21 mouse cellular contexts compared by ENCODE assay signal in genomic region chr14:34921265-34921664, GRCm38 (mm10).
DNase-seq lines count a peak whose midpoint lies in the region; ATAC-seq and TF ChIP-seq lines count a peak whose summit lies in the region.
"Had no signal": no experiment of that assay in that cellular context is flagged by ENCODE, and none has a peak within 500 bp of the region (broad histone marks: within the 10 kb centered on the region; RNA-seq: fewer than 3 reads in every experiment).

No protein-coding gene starts in this region.

- no peak for DNase-seq in limb, embryonic 10.5 days (ENCODE audit: low spot score)
- DNase-seq in kidney, adult 2 months, result peak; percentile 73
- DNase-seq in kidney, postnatal 4 days, result peak; percentile 19 to 47
- no peak for DNase-seq in cerebellum, adult 8-10 months
- no peak for DNase-seq in thymus, adult 2 months
- DNase-seq: adrenal gland, postnatal 25 days; cerebellum, adult 18-20 months; cerebellum, postnatal 25 days; gastrocnemius, postnatal 10 days; liver, postnatal 0 days; lung, postnatal 36 days; thymus, postnatal 25 days had no signal

- ATAC-seq in limb, embryonic 15.5 days (ENCODE audit: insufficient number of reproducible peaks, low FRiP score, low TSS enrichment, low read depth), result 0 out of 2 replicates have a peak, but pooled peaks have one; percentile 20
- ATAC-seq in kidney, embryonic 16.5 days (ENCODE audit: low FRiP score, low TSS enrichment), result peak; percentile 64; the same call in 1 of the 2 replicates
- no peak for ATAC-seq in monocyte, adult 5-6 weeks (replicated peaks; ENCODE audit: insufficient number of reproducible peaks, low FRiP score, low TSS enrichment, poor library complexity, severe bottlenecking)
- ATAC-seq: CD4-positive, CD25-positive, alpha-beta regulatory T cell, adult 4 months; forebrain, embryonic 13.5 days; intestine, embryonic 16.5 days; liver, embryonic 12.5 days; liver, postnatal 0 days had no signal

- H3K4me2 ChIP-seq in limb, embryonic 15.5 days, result no peak overlapping the region
- no peak overlapping the region for H3K4me2 ChIP-seq in kidney, embryonic 16.5 days (replicated peaks; ENCODE audit: low read depth, low read length)
- H3K4me2 ChIP-seq: forebrain, embryonic 13.5 days; limb, embryonic 12.5 days; liver, embryonic 12.5 days; midbrain, embryonic 11.5 days had no signal

- H3K9ac ChIP-seq in limb, embryonic 15.5 days, result no peak overlapping the region
- H3K9ac ChIP-seq in kidney, embryonic 16.5 days (replicated peaks; ENCODE audit: low read length), result no peak overlapping the region
- H3K9ac ChIP-seq: forebrain, embryonic 13.5 days; limb, embryonic 12.5 days; liver, embryonic 12.5 days; liver, postnatal 0 days had no signal

- no peak for TF ChIP-seq CTCF in kidney, adult 2 months (conservative IDR thresholded peaks at IDR 0.05; ENCODE audit: insufficient read depth, insufficient read length, low read depth, low read length)
- no peak for TF ChIP-seq CTCF in thymus, adult 2 months (IDR thresholded peaks at IDR 0.05; ENCODE audit: borderline replicate concordance, control insufficient read depth, extremely low read depth, insufficient read depth, low read length, poor library complexity)

- no peaks in the 10 kb centered on the region for H3K9me3 ChIP-seq in limb, embryonic 15.5 days
- no peaks in the 10 kb centered on the region for H3K9me3 ChIP-seq in limb, embryonic 10.5 days (replicated peaks)
- no peaks in the 10 kb centered on the region for H3K9me3 ChIP-seq in kidney, embryonic 16.5 days (ENCODE audit: low read length)
- H3K9me3 ChIP-seq: forebrain, embryonic 13.5 days; limb, embryonic 12.5 days; liver, embryonic 12.5 days had no signal

- WGBS in limb, embryonic 15.5 days, result 72% methylated on average over 9 of the region's 9 CpGs
- 78% methylated on average over 9 of the region's 9 CpGs for WGBS in limb, embryonic 10.5 days
- whole genome bisulfite sequencing in kidney, adult 2 months, result 37% methylated on average over 9 of the region's 9 CpGs
- WGBS in kidney, embryonic 16.5 days, result 42% methylated on average over 9 of the region's 9 CpGs
- 82% methylated on average over 9 of the region's 9 CpGs for WGBS in thymus, adult 2 months

- H3K36me3 ChIP-seq in limb, embryonic 15.5 days, result no peaks in the 10 kb centered on the region
- H3K36me3 ChIP-seq in limb, embryonic 10.5 days, result no peaks in the 10 kb centered on the region
- H3K36me3 ChIP-seq in kidney, adult 2 months (ENCODE audit: control insufficient read depth, insufficient read depth, low read length), result no peaks in the 10 kb centered on the region
- no peaks in the 10 kb centered on the region for H3K36me3 ChIP-seq in kidney, embryonic 16.5 days (ENCODE audit: insufficient read depth, low read length)
- no peaks in the 10 kb centered on the region for H3K36me3 ChIP-seq in thymus, adult 2 months (ENCODE audit: control insufficient read depth, insufficient read depth, low read length)
- H3K36me3 ChIP-seq: limb, embryonic 12.5 days; liver, embryonic 12.5 days had no signal

- no peaks in the 10 kb centered on the region; the same call in 1 of the 2 replicates for H3K4me1 ChIP-seq in limb, embryonic 15.5 days
- no peaks in the 10 kb centered on the region for H3K4me1 ChIP-seq in limb, embryonic 10.5 days
- 0 out of 2 replicates have a peak, but pooled peaks cover 4% of the 10 kb centered on the region for H3K4me1 ChIP-seq in kidney, adult 2 months (ENCODE audit: control insufficient read depth, insufficient read depth, low read length)
- H3K4me1 ChIP-seq in kidney, embryonic 16.5 days (ENCODE audit: insufficient read depth, low read length), result no peaks in the 10 kb centered on the region
- H3K4me1 ChIP-seq in thymus, adult 2 months (replicated peaks; ENCODE audit: control insufficient read depth, insufficient read depth, low read length), result no peaks in the 10 kb centered on the region
- H3K4me1 ChIP-seq: limb, embryonic 12.5 days; liver, embryonic 12.5 days had no signal

- no peaks in the 10 kb centered on the region for H3K27me3 ChIP-seq in limb, embryonic 15.5 days
- H3K27me3 ChIP-seq in limb, embryonic 10.5 days (ENCODE audit: low read depth, poor library complexity, severe bottlenecking), result no peaks in the 10 kb centered on the region
- H3K27me3 ChIP-seq in kidney, adult 2 months (replicated peaks; ENCODE audit: control insufficient read depth, insufficient read depth, low read length), result no peaks in the 10 kb centered on the region
- H3K27me3 ChIP-seq in kidney, embryonic 16.5 days (ENCODE audit: insufficient read depth, low read length), result no peaks in the 10 kb centered on the region
- no peaks in the 10 kb centered on the region for H3K27me3 ChIP-seq in thymus, adult 2 months (ENCODE audit: control insufficient read depth, insufficient read depth, low read length)
- H3K27me3 ChIP-seq: forebrain, embryonic 13.5 days; limb, embryonic 12.5 days; liver, embryonic 12.5 days had no signal

- no peak for TF ChIP-seq POLR2A in kidney, adult 2 months (IDR thresholded peaks at IDR 0.05; ENCODE audit: low read depth, low read length)
- TF ChIP-seq POLR2A in thymus, adult 2 months (IDR thresholded peaks at IDR 0.05; ENCODE audit: control insufficient read depth, extremely low read depth, insufficient read depth, low read length, poor library complexity), result no peak

- H3K27ac ChIP-seq in limb, embryonic 15.5 days, result no peak overlapping the region
- H3K27ac ChIP-seq in limb, embryonic 10.5 days, result no peak overlapping the region
- no peak overlapping the region for H3K27ac ChIP-seq in kidney, adult 2 months (ENCODE audit: insufficient read depth, low read depth, low read length)
- H3K27ac ChIP-seq in kidney, embryonic 16.5 days (ENCODE audit: low read length), result no peak overlapping the region
- no peak overlapping the region for H3K27ac ChIP-seq in thymus, adult 2 months (ENCODE audit: control insufficient read depth, insufficient read depth, low read length)
- H3K27ac ChIP-seq: forebrain, embryonic 13.5 days; limb, embryonic 12.5 days; liver, embryonic 12.5 days had no signal

- no peak overlapping the region for H3K4me3 ChIP-seq in limb, embryonic 15.5 days
- no peak overlapping the region for H3K4me3 ChIP-seq in limb, embryonic 10.5 days
- H3K4me3 ChIP-seq in kidney, adult 2 months (ENCODE audit: insufficient read depth, low read depth, low read length), result no peak overlapping the region
- no peak overlapping the region for H3K4me3 ChIP-seq in kidney, embryonic 16.5 days (ENCODE audit: low read length)
- no peak overlapping the region for H3K4me3 ChIP-seq in thymus, adult 2 months (ENCODE audit: control insufficient read depth, insufficient read depth, low read length)
- H3K4me3 ChIP-seq: forebrain, embryonic 13.5 days; limb, embryonic 12.5 days; liver, embryonic 12.5 days had no signal

Comparison
In these comparisons a context has a peak if more than half of its experiments do, and no peak if none do; other contexts are left out.
1. DNase-seq: peak in kidney, adult 2 months (single experiment) and kidney, postnatal 4 days (2 of 2); none in limb, embryonic 10.5 days (single experiment), cerebellum, adult 8-10 months (single experiment) and thymus, adult 2 months (single experiment).